Mouse (Mus musculus) spleen, adult 2 months (tissue): ENCODE measurements at regions not wholly inside any gene's neighbourhood (a gene's known extent, or its start where the extent isn't known, plus 50 kb on each side); places are given as distances from the start of the nearest gene placed in this dataset.

Source experiments
- CTCF ChIP-seq: fragments of 200-500 bp; IDR thresholded peaks from 2 replicates; pipeline ENCODE4 v1.5.1; 2011; ENCODE audit warnings: mild to moderate bottlenecking, inconsistent platforms; ENCODE audit not compliant: insufficient read depth, insufficient read length, insufficient replicate concordance; ENCODE audit errors: extremely low read depth
- POLR2A ChIP-seq: fragments of 200-500 bp; IDR thresholded peaks from 2 replicates; pipeline ENCODE4 v1.6.1; 2011; ENCODE audit warnings: low read depth, low read length, inconsistent platforms

DNA sequence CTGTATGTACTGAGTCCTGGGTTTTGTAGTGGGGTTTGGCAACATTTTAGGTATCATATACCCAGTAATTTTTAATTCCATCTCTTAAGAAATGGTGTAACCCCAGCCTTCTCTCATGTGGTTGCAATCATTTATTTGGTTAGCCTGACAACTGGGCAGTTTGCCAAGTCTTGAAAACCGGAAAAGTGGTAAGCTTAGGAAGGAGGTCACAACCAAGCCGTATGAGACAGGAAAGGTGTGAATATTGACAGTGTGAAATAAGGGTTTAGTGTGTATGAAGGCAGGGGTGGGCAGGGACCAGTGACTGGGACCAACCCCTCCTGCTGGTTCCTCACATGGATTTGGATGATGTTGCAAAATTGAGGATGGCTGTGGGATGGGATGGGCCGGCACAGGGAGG lies 221.5 kb upstream of the Pkn2 start:
- no peak for TF ChIP-seq CTCF
- no peak for TF ChIP-seq POLR2A
